Mouse (Mus musculus): ENCODE measurements around the gene Slc17a7.

GRCm38 (mm10) chr7:45158991-45159390 is 4.8 kb upstream of the Slc17a7 start:
- TF ChIP-seq USF1 (IDR thresholded peaks at IDR 0.05; ENCODE audit: low read depth, low read length) (no peak), ZNF384 (IDR thresholded peaks at IDR 0.05; ENCODE audit: low read depth, low read length) (no peak), CTCF (conservative IDR thresholded peaks at IDR 0.05 in 1 of 2, IDR thresholded peaks at IDR 0.05 in 1 of 2; ENCODE audit: low read depth in 2 of 2, low read length in 2 of 2) (no peak), POLR2A (IDR thresholded peaks at IDR 0.05; ENCODE audit: low read depth, low read length) (no peak), CHD2 (IDR thresholded peaks at IDR 0.05; ENCODE audit: low read length) (no peak)
